Mouse (Mus musculus) liver, embryonic 16.5 days (tissue): ENCODE measurements around the gene C1qtnf2. TPM values are rescaled to one million over a fixed set of nuclear protein-coding genes. Genes with fewer than 3 reads are reported as not detected.
A peak's percentile ranks its signal among the peaks of the same experiment; 100 is the strongest.

Experiments used
- ATAC-seq: fragments of 200-750 bp; cut with Nextera tagmentation; 2 replicates; pipeline ENCODE4 v1.8.0; 2017; ENCODE audit warnings: low read depth, mild to moderate bottlenecking, moderate number of reproducible peaks, moderate library complexity
- H3K27ac ChIP-seq: fragments of 300-500 bp; sonication (generic); 2 replicates; pipeline ENCODE4 v1.5.1; 2014; ENCODE audit warnings: mild to moderate bottlenecking, low read length
- H3K27me3 ChIP-seq: fragments of 300-500 bp; sonication (generic); 2 replicates; pipeline ENCODE4 v1.6.1; 2014; ENCODE audit warnings: low read depth, low read length, mixed read lengths; ENCODE audit not compliant: control insufficient read depth, insufficient read depth
- H3K36me3 ChIP-seq: fragments of 300-500 bp; sonication (generic); 2 replicates; pipeline ENCODE4 v1.6.1; 2014; ENCODE audit warnings: mild to moderate bottlenecking; ENCODE audit not compliant: control insufficient read depth, insufficient read depth
- H3K4me1 ChIP-seq: fragments of 300-500 bp; sonication (generic); 2 replicates; pipeline ENCODE4 v1.6.1; 2014; ENCODE audit warnings: low read depth, low read length, mixed read lengths; ENCODE audit not compliant: control insufficient read depth
- H3K4me2 ChIP-seq: fragments of 300-500 bp; sonication (generic); 2 replicates; pipeline ENCODE4 v1.6.1; 2014; ENCODE audit warnings: low read depth, low read length, mixed read lengths
- H3K4me3 ChIP-seq: fragments of 300-500 bp; sonication (generic); 2 replicates; pipeline ENCODE4 v1.5.1; 2014; ENCODE audit warnings: low read depth, mild to moderate bottlenecking, low read length
- H3K9ac ChIP-seq: fragments of 300-500 bp; sonication (generic); 2 replicates; pipeline ENCODE4 v1.6.1; 2014; ENCODE audit warnings: low read depth, low read length
- H3K9me3 ChIP-seq: fragments of 300-500 bp; sonication (generic); replicated peaks from 2 replicates; pipeline ENCODE4 v1.6.1; 2016; ENCODE audit warnings: low read length; ENCODE audit not compliant: control insufficient read depth
- WGBS: fragments of 180-500 bp; shearing (Covaris S2); extraction: QIAGEN DNeasy Blood & Tissue Kit; methylation state at CpG from one replicate; pipeline ENCODE4 v1.1.7; 2014; ENCODE audit not compliant: insufficient replicate concordance; 5-methylcytosine and 5-hydroxymethylcytosine counted together
- polyA plus RNA-seq: library from polyadenylated mRNA; unstranded; fragments of >200 nt; fragmentation: Nextera tagmentation; extraction: Ambion mirVana; gene quantifications from 2 replicates; pipeline ENCODE4 v1.2.1, GENCODE M21; 2015

The C1qtnf2 gene
- polyA plus RNA-seq, 1 experiment from 2014 or later: 1.3 TPM

DNA sequence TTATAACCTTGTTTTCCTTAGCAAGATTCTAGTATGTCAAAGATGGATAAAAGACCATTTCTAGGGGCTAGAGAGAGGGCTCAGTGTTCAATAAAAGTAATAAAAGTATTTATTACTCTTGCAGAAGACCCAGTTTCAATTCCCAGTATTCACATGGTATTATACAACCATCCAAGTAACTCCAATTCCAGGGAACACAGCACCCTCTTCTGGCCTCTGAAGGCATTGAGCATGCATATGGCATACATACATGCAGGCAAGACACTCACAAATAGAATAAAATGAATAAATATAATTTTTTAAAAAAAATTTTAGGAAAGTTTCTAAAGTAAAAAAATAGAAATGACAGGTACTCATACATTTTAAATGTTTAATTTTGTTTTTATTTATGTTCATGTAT lies 44.0 kb downstream of the C1qtnf2 start:
- Histone ChIP-seq H3K27me3 (no peaks in the 10 kb centered on the region), H3K9me3 (no peaks in the 10 kb centered on the region), H3K4me2 (no peak overlapping the region), H3K27ac (no peak overlapping the region), H3K36me3 (no peaks in the 10 kb centered on the region), H3K4me1 (no peaks in the 10 kb centered on the region), H3K4me3 (no peak overlapping the region), H3K9ac (no peak overlapping the region)
- no peak for ATAC-seq

DNA sequence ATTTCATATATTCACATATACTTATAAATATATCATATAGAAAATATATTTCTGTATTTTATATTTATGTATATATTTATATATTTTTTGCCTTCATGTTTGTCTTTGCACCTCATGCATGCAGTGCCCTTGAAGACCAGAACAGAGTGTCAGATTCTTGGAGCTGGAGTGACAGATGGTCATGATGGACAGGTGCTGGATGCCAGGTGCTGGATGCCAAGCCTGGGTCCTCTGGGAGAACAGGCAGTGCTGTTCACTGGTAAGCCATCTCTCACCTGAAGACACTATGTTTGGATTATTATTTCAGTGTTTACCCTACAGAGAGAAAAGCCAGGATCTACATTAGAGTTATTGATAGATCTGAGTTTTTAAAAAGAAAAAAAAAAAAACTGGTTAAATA lies 44.7 kb downstream of the C1qtnf2 start:
- no peak overlapping the region for H3K4me2 ChIP-seq
- no peak overlapping the region for H3K4me3 ChIP-seq
- H3K4me1 ChIP-seq: no peaks in the 10 kb centered on the region
- no peaks in the 10 kb centered on the region for H3K27me3 ChIP-seq
- H3K9ac ChIP-seq: no peak overlapping the region
- no peaks in the 10 kb centered on the region for H3K9me3 ChIP-seq
- no peaks in the 10 kb centered on the region for H3K36me3 ChIP-seq
- no peak overlapping the region for H3K27ac ChIP-seq
- no peak for ATAC-seq

DNA sequence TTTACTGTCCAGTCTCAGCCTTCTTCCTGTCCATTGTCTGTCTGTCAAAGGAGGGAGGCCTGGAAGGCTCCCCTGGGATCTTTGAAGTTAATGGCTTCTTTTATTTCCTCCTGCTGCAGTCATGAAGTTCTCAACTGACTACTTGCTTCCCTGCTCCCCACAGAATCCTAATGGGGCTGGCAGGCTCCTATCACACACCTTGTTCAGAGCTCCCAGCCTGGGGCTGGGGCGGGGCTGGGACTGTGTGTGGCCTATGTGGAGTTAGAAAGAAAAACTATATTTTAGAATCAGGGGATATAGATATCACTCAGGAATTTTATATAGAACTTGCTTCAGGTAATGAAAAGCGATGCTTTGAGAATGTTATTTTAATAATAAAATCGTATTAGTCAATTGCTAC lies 46.4 kb downstream of the C1qtnf2 start:
- Histone ChIP-seq H3K36me3 (no peaks in the 10 kb centered on the region), H3K9me3 (no peaks in the 10 kb centered on the region), H3K4me3 (no peak overlapping the region), H3K27me3 (no peaks in the 10 kb centered on the region), H3K4me2 (no peak overlapping the region), H3K4me1 (no peaks in the 10 kb centered on the region), H3K27ac (no peak overlapping the region), H3K9ac (no peak overlapping the region)
- ATAC-seq: no peak
- WGBS: 63% methylated on average over 3 of the region's 3 CpGs

GRCm38 (mm10) chr11:43528078-43528682 lies 54.1 kb downstream of the C1qtnf2 start:
- H3K4me1 ChIP-seq: no peaks in the 10 kb centered on the region
- H3K36me3 ChIP-seq: no peaks in the 10 kb centered on the region
- H3K4me2 ChIP-seq: peak overlapping the region; percentile 66
- peak overlapping the region; percentile 63 for H3K4me3 ChIP-seq
- H3K9me3 ChIP-seq: no peaks in the 10 kb centered on the region
- WGBS: 2% methylated on average over 25 of the region's 25 CpGs
- ATAC-seq: no peak
- H3K27me3 ChIP-seq: peaks cover 13% of the 10 kb centered on the region
- H3K27ac ChIP-seq: no peak overlapping the region
- peak overlapping the region; percentile 51 for H3K9ac ChIP-seq

DNA sequence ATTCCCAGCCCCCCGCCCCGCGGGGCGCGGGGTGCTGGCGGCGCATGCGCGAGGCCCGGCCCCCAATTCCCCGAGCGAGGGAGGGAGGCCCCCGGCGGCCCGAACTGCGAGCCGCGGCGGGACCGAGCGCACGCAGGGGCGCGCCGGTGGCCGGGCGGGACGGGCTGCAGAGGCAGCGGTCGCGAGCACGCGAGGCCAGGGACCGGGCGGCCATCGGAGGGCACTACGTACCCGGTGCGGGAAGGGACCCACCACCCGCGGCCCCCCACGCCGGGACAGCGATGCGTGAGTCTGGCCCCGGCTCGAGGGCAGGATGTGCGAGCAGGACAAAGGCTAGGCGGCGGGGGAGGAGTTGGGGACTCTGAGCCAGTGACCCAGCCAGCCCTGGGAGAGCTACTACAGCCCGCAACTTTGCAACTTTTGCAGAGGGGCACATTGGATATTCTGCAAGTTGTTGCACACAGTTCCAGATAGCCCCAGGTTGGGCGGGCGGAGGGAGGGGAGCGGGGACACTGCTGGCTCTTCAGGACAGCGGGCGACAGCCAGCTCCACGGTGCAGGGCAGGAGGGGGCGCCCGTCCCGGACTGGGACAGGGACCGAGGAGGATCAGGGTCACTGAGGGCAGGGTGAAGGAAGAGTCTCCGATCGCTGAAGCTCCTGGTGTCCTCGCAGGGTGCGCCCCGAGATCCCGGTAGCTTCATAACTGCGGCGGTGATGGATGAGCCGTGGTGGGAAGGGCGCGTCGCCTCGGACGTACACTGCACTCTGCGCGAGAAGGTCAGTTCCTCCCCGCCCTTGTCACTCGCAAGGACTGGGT lies 54.8 kb downstream of the C1qtnf2 start, which contains the start of gene Ccnjl:
Gene Ccnjl, plus strand, starts transcription at position 102 of the 817 bp plus-strand sequence.
- Histone ChIP-seq H3K4me1 (no peaks in the 10 kb centered on the region), H3K9ac (peak within 1 kb of the TSS; percentile 51), H3K27me3 (peaks cover 13% of the 10 kb centered on the region), H3K9me3 (no peaks in the 10 kb centered on the region), H3K4me2 (peak within 1 kb of the TSS; percentile 66), H3K27ac (no peak within 1 kb of the TSS), H3K4me3 (peak within 1 kb of the TSS; percentile 63), H3K36me3 (no peaks in the 10 kb centered on the region)
- ATAC-seq: peak; percentile 79
- WGBS: under 1% methylated on average over 76 of the region's 79 CpGs

- Histone ChIP-seq H3K27ac (no peak overlapping the region), H3K4me1 (no peaks in the 10 kb centered on the region), H3K27me3 (peaks cover 13% of the 10 kb centered on the region), H3K4me2 (no peak overlapping the region), H3K9me3 (no peaks in the 10 kb centered on the region), H3K9ac (no peak overlapping the region), H3K4me3 (no peak overlapping the region), H3K36me3 (no peaks in the 10 kb centered on the region)
- WGBS: 53% methylated on average over 3 of the region's 3 CpGs
- ATAC-seq: no peak
These were observed 56.0 kb downstream of the C1qtnf2 start for GRCm38 (mm10) chr11:43530043-43530442.

DNA sequence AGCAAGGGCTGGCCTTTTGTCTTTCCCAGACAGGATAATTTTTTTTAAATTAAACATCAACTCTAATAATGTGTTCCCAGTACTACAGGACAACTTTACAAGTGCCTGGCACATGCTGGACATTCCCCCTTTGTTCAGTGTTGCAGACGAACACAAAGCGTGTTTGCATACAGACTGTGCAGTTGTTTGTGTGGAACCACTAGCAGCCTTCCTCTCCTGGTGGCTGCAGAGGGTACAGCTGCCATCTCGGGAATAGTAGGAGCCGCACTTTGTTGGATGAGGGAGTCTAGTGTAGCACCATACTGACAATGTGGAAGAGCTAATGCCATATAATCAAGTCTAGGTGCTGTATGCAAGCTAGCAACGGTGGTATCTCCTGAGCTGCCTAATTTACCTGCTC lies 57.5 kb downstream of the C1qtnf2 start:
- Histone ChIP-seq H3K27ac (no peak overlapping the region), H3K4me2 (no peak overlapping the region), H3K4me3 (no peak overlapping the region), H3K27me3 (peaks cover 13% of the 10 kb centered on the region), H3K36me3 (no peaks in the 10 kb centered on the region), H3K9ac (no peak overlapping the region), H3K9me3 (no peaks in the 10 kb centered on the region), H3K4me1 (no peaks in the 10 kb centered on the region)
- WGBS: 70% methylated on average over 5 of the region's 5 CpGs
- no peak for ATAC-seq

DNA sequence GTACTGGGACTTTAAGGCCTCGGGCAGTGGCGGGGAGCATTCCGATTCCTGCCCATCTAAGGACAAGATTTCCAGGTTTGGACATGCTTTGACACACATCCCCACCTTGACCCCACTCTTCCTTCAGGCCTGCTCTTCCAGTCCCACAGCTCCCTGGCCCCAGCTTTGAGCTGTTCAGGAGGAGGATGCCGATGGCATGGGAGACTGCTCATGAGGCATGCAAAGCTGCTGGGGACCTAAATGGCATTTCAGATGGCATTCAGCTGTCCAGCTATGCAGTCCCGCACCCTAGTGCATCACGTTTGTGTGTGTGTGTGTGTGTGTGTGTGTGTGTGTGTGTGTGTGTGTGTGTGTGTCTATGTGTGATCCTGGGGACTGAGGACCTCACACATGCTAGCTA lies 63.0 kb downstream of the C1qtnf2 start:
- WGBS: 58% methylated on average over 6 of the region's 6 CpGs
- Histone ChIP-seq H3K4me3 (no peak overlapping the region), H3K4me2 (no peak overlapping the region), H3K9ac (no peak overlapping the region), H3K27me3 (no peaks in the 10 kb centered on the region), H3K4me1 (no peaks in the 10 kb centered on the region), H3K27ac (no peak overlapping the region), H3K9me3 (no peaks in the 10 kb centered on the region), H3K36me3 (no peaks in the 10 kb centered on the region)
- no peak for ATAC-seq

DNA sequence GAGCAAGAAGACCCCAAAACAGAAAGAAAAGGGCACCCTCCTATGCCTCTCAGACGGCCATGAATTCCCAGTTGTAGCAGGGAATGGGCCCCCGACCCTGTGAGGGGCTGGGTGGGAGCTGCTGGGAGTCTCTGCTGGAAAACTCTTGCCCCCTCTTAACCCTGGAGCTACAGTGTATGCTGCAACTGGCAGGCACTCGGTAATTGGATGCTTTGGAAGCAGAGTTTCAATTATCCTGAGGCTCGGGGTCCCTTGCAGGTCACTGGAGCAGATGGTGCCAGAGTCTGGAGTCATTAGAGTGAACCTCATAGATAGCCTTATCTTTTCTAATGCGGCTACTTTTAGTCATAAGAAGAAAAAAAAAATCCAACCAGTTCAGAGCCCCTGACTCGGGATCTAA lies 65.8 kb downstream of the C1qtnf2 start:
- H3K36me3 ChIP-seq: no peaks in the 10 kb centered on the region
- H3K4me3 ChIP-seq: no peak overlapping the region
- no peak overlapping the region for H3K27ac ChIP-seq
- no peaks in the 10 kb centered on the region for H3K9me3 ChIP-seq
- H3K9ac ChIP-seq: no peak overlapping the region
- H3K27me3 ChIP-seq: no peaks in the 10 kb centered on the region
- H3K4me2 ChIP-seq: no peak overlapping the region
- WGBS: 44% methylated on average over 6 of the region's 6 CpGs
- peaks cover 5% of the 10 kb centered on the region; the same call in 1 of the 2 replicates for H3K4me1 ChIP-seq
- ATAC-seq: no peak
